Mouse (Mus musculus): Measurements from ENCODE around the gene Igfbp6. TPM values are rescaled to one million over a fixed set of nuclear protein-coding genes. Genes with fewer than 3 reads are reported as not detected.

Igfbp6 gene
- 0.33 TPM in 1 of 2 replicates, not detected in the other for polyA plus RNA-seq (2014; fragmentation: Nextera tagmentation; extraction: Ambion mirVana)

GRCm38 (mm10) chr15:102144274-102144711 lies at the start of gene Igfbp6:
Igfbp6 (plus strand) TSS chr15:102144362.
- ATAC-seq (replicated peaks; ENCODE audit: low FRiP score), result no peak
- Histone ChIP-seq H3K9ac (ENCODE audit: low read length) (peak within 1 kb of the TSS; percentile 12; the same call in 1 of the 2 replicates), H3K27me3 (ENCODE audit: control insufficient read depth, insufficient read depth, low read length) (peaks cover 23% of the 10 kb centered on the region), H3K4me1 (replicated peaks; ENCODE audit: control insufficient read depth, insufficient read depth, low read length) (no peaks in the 10 kb centered on the region; the same call in 1 of the 2 replicates), H3K27ac (ENCODE audit: low read depth, low read length) (no peak within 1 kb of the TSS), H3K4me3 (ENCODE audit: low read depth, low read length) (no peak within 1 kb of the TSS), H3K9me3 (ENCODE audit: control insufficient read depth, low read length) (no peaks in the 10 kb centered on the region), H3K4me2 (ENCODE audit: low read depth, low read length, severe bottlenecking) (peak within 1 kb of the TSS; percentile 3), H3K36me3 (ENCODE audit: control insufficient read depth, insufficient read depth, low read length) (no peaks in the 10 kb centered on the region)
- WGBS, result 3% methylated on average over 22 of the region's 22 CpGs
- no peak for DNase-seq (ENCODE audit: low spot score)

GRCm38 (mm10) chr15:102094988-102095387 lies 49.2 kb upstream of the Igfbp6 start:
- peaks cover 39% of the 10 kb centered on the region for H3K36me3 ChIP-seq (ENCODE audit: control insufficient read depth, insufficient read depth, low read length)
- WGBS, result 91% methylated on average over 16 of the region's 16 CpGs

GRCm38 (mm10) chr15:102097147-102097915 lies 46.8 kb upstream of the Igfbp6 start:
- no peak overlapping the region for H3K4me3 ChIP-seq (ENCODE audit: low read depth, low read length)
- peaks cover 22% of the 10 kb centered on the region for H3K36me3 ChIP-seq (ENCODE audit: control insufficient read depth, insufficient read depth, low read length)
- DNase-seq (ENCODE audit: low spot score) (peak; percentile 44), ATAC-seq (replicated peaks; ENCODE audit: low FRiP score) (no peak)
- H3K27me3 ChIP-seq (ENCODE audit: control insufficient read depth, insufficient read depth, low read length), result peaks cover 4% of the 10 kb centered on the region
- no peak overlapping the region for H3K27ac ChIP-seq (ENCODE audit: low read depth, low read length)
- peaks cover 4% of the 10 kb centered on the region for H3K4me1 ChIP-seq (replicated peaks; ENCODE audit: control insufficient read depth, insufficient read depth, low read length)
- 78% methylated on average over 8 of the region's 8 CpGs for WGBS
- H3K4me2 ChIP-seq (ENCODE audit: low read depth, low read length, severe bottlenecking), result no peak overlapping the region
- no peaks in the 10 kb centered on the region for H3K9me3 ChIP-seq (ENCODE audit: control insufficient read depth, low read length)
- no peak overlapping the region for H3K9ac ChIP-seq (ENCODE audit: low read length)

More at GRCm38 (mm10) chr15:102094988-102095387, 49.2 kb upstream of the Igfbp6 start:
- Histone ChIP-seq H3K4me2 (ENCODE audit: low read depth, low read length, severe bottlenecking) (no peak overlapping the region), H3K4me3 (ENCODE audit: low read depth, low read length) (no peak overlapping the region), H3K27ac (ENCODE audit: low read depth, low read length) (no peak overlapping the region), H3K27me3 (ENCODE audit: control insufficient read depth, insufficient read depth, low read length) (no peaks in the 10 kb centered on the region), H3K9me3 (ENCODE audit: control insufficient read depth, low read length) (no peaks in the 10 kb centered on the region), H3K4me1 (replicated peaks; ENCODE audit: control insufficient read depth, insufficient read depth, low read length) (no peaks in the 10 kb centered on the region), H3K9ac (ENCODE audit: low read length) (no peak overlapping the region)
- no peak for ATAC-seq (replicated peaks; ENCODE audit: low FRiP score)
- DNase-seq (ENCODE audit: low spot score), result peak; percentile 46

GRCm38 (mm10) chr15:102097991-102098555 lies 46.1 kb upstream of the Igfbp6 start:
- DNase-seq (ENCODE audit: low spot score) (peak; percentile 52), ATAC-seq (replicated peaks; ENCODE audit: low FRiP score) (no peak)
- no peaks in the 10 kb centered on the region for H3K9me3 ChIP-seq (ENCODE audit: control insufficient read depth, low read length)
- H3K4me3 ChIP-seq (ENCODE audit: low read depth, low read length), result no peak overlapping the region
- WGBS, result 38% methylated on average over 5 of the region's 5 CpGs
- peaks cover 4% of the 10 kb centered on the region for H3K27me3 ChIP-seq (ENCODE audit: control insufficient read depth, insufficient read depth, low read length)
- no peak overlapping the region for H3K27ac ChIP-seq (ENCODE audit: low read depth, low read length)
- H3K4me2 ChIP-seq (ENCODE audit: low read depth, low read length, severe bottlenecking), result no peak overlapping the region
- peaks cover 15% of the 10 kb centered on the region for H3K36me3 ChIP-seq (ENCODE audit: control insufficient read depth, insufficient read depth, low read length)
- peaks cover 9% of the 10 kb centered on the region for H3K4me1 ChIP-seq (replicated peaks; ENCODE audit: control insufficient read depth, insufficient read depth, low read length)
- H3K9ac ChIP-seq (ENCODE audit: low read length), result no peak overlapping the region

- peaks cover 7% of the 10 kb centered on the region for H3K36me3 ChIP-seq (ENCODE audit: control insufficient read depth, insufficient read depth, low read length)
- 58% methylated on average over 5 of the region's 5 CpGs for WGBS
- H3K9ac ChIP-seq (ENCODE audit: low read length), result no peak overlapping the region
- no peak overlapping the region for H3K4me2 ChIP-seq (ENCODE audit: low read depth, low read length, severe bottlenecking)
- H3K27me3 ChIP-seq (ENCODE audit: control insufficient read depth, insufficient read depth, low read length), result peaks cover 4% of the 10 kb centered on the region
- ATAC-seq (replicated peaks; ENCODE audit: low FRiP score) (no peak), DNase-seq (ENCODE audit: low spot score) (peak; percentile 49)
- no peak overlapping the region for H3K4me3 ChIP-seq (ENCODE audit: low read depth, low read length)
- no peaks in the 10 kb centered on the region for H3K9me3 ChIP-seq (ENCODE audit: control insufficient read depth, low read length)
- H3K27ac ChIP-seq (ENCODE audit: low read depth, low read length), result no peak overlapping the region
- H3K4me1 ChIP-seq (replicated peaks; ENCODE audit: control insufficient read depth, insufficient read depth, low read length), result peaks cover 19% of the 10 kb centered on the region
Observed at GRCm38 (mm10) chr15:102099260-102099659, 44.9 kb upstream of the Igfbp6 start.

- Histone ChIP-seq H3K9ac (ENCODE audit: low read length) (peak overlapping the region; percentile 66), H3K9me3 (ENCODE audit: control insufficient read depth, low read length) (no peaks in the 10 kb centered on the region), H3K4me1 (replicated peaks; ENCODE audit: control insufficient read depth, insufficient read depth, low read length) (peaks cover 19% of the 10 kb centered on the region), H3K36me3 (ENCODE audit: control insufficient read depth, insufficient read depth, low read length) (peaks cover 4% of the 10 kb centered on the region), H3K4me2 (ENCODE audit: low read depth, low read length, severe bottlenecking) (peak overlapping the region; percentile 80), H3K27ac (ENCODE audit: low read depth, low read length) (no peak overlapping the region), H3K27me3 (ENCODE audit: control insufficient read depth, insufficient read depth, low read length) (peaks cover 4% of the 10 kb centered on the region), H3K4me3 (ENCODE audit: low read depth, low read length) (peak overlapping the region; percentile 48)
- ATAC-seq (replicated peaks; ENCODE audit: low FRiP score) (no peak), DNase-seq (ENCODE audit: low spot score) (no peak)
- 24% methylated on average over 8 of the region's 8 CpGs for WGBS
Observed at GRCm38 (mm10) chr15:102099771-102100160, 44.4 kb upstream of the Igfbp6 start.

GRCm38 (mm10) chr15:102100161-102100981 lies 43.8 kb upstream of the Igfbp6 start, which contains the start of gene Tns2:
Tns2 (plus strand) TSS chr15:102100413.
- peaks cover 19% of the 10 kb centered on the region for H3K4me1 ChIP-seq (replicated peaks; ENCODE audit: control insufficient read depth, insufficient read depth, low read length)
- DNase-seq (ENCODE audit: low spot score) (peak; percentile 82), ATAC-seq (replicated peaks; ENCODE audit: low FRiP score) (peak; percentile 67)
- no peaks in the 10 kb centered on the region; the same call in none of the 2 replicates for H3K36me3 ChIP-seq (ENCODE audit: control insufficient read depth, insufficient read depth, low read length)
- H3K4me3 ChIP-seq (ENCODE audit: low read depth, low read length), result peak within 1 kb of the TSS; percentile 48
- H3K4me2 ChIP-seq (ENCODE audit: low read depth, low read length, severe bottlenecking), result peak within 1 kb of the TSS; percentile 80
- under 1% methylated on average over 50 of the region's 82 CpGs for WGBS
- H3K27me3 ChIP-seq (ENCODE audit: control insufficient read depth, insufficient read depth, low read length), result peaks cover 7% of the 10 kb centered on the region
- peak within 1 kb of the TSS; percentile 66 for H3K9ac ChIP-seq (ENCODE audit: low read length)
- peak within 1 kb of the TSS; percentile 27; the same call in 1 of the 2 replicates for H3K27ac ChIP-seq (ENCODE audit: low read depth, low read length)
- no peaks in the 10 kb centered on the region for H3K9me3 ChIP-seq (ENCODE audit: control insufficient read depth, low read length)
